Mouse (Mus musculus) lung, postnatal 14 days (tissue): ENCODE measurements around the gene Stk32b.

ENCODE experiments used
- DNase-seq: peaks from one replicate; pipeline ENCODE4 v3.0.0; 2021

Stk32b gene

DNA sequence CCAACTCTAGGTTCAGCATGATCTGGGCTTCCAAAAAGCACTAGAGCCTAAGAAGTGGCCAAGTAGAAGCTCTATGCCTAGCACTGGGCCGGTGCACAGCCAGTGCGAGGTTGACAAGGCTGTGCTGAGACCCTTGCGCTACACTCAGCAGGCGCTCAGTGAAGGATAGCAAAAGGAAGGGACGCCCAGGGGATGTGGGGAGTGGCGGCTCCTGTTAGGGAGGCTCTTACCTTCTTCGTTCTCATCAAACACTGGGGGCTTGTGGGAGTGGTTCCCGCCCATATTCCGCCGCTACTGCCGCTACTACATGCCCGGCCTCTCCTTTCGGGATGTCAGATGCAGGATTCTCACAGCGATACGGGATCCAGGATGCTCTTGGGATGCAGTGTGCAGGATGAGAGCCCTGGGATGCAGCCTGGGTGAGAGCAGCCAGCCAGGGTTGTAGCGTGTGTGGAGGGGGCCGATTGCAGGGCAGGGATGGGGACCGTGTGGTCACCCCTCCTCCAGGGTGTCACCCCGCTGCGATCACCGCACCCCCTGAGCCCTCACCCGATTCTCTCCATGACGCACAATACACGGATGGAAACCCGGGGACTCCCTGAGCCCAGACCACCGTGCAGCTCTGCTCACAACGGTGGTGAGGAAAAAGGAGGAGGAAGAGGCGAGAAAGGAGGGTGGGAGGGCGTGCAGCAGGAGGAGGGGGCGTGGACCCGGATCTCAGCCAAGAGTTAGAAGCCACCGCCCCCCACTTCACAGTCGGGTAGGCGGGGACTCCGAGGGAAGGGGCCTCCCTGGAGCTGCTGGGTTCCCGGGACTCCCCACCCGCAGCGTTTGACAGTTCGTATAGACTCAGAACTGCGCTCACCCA is at the start of gene Stk32b:
Gene Stk32b, minus strand, starts transcription at position 667 of the 868 bp plus-strand sequence.
- peak; percentile 19 for DNase-seq

DNA sequence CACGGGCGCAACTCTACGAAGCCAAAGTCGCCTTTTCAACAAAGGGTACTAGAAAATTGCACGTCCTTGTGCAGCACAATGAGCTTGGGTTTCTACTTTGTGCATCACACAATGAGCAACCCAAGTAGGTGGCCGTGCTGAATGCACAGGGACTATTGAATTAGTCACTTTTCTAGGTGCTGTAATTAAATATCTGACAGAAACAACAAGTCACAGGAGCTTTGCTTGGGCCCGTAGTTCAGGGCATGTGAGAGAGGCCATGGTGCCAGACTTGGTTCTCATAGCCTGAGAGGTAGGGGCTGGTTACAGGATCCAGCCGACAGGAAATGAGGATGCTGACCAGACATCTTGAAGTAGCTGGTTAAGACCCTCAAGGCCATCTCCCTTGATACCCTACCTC is 48.9 kb upstream of the Stk32b start:
- DNase-seq, result no peak

DNA sequence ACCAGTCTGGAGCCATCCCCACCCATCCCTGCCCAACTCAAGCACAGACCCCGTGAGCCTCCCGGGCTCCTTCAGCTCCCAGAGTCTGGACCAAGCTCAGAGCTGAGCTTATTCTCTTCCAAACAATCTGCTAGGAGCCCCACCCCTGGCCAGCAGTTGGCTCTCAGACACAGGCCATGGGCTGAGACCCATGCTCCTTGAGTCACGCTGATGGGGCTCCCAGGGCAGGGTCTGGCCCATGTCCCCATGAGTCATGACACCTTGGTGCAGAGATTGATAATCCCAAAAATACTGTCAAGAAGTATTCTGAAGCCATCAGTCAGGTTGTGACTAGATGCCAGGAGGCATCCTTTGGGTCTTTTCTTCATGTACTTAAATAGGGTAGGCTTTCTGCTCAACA is 45.1 kb upstream of the Stk32b start:
- no peak for DNase-seq

DNA sequence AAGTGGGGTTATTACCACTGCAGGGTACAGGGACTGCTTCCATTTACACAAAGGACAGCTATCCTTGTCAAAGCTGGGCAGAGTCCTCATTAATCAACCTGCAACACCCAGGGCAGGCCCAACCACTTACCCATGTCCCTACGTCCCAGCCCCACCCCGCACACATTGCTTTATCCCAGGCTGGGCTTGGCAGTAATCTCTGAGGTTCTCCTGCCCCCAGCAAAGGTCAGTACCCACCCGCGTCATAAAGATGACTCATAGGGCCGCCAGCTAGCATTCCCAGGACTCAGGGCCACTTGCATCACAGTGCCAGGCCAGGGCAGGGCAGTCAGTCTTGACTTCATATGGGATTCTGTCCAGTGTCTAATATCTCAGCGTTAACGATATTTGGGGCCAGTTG is 36.4 kb upstream of the Stk32b start:
- no peak for DNase-seq

DNA sequence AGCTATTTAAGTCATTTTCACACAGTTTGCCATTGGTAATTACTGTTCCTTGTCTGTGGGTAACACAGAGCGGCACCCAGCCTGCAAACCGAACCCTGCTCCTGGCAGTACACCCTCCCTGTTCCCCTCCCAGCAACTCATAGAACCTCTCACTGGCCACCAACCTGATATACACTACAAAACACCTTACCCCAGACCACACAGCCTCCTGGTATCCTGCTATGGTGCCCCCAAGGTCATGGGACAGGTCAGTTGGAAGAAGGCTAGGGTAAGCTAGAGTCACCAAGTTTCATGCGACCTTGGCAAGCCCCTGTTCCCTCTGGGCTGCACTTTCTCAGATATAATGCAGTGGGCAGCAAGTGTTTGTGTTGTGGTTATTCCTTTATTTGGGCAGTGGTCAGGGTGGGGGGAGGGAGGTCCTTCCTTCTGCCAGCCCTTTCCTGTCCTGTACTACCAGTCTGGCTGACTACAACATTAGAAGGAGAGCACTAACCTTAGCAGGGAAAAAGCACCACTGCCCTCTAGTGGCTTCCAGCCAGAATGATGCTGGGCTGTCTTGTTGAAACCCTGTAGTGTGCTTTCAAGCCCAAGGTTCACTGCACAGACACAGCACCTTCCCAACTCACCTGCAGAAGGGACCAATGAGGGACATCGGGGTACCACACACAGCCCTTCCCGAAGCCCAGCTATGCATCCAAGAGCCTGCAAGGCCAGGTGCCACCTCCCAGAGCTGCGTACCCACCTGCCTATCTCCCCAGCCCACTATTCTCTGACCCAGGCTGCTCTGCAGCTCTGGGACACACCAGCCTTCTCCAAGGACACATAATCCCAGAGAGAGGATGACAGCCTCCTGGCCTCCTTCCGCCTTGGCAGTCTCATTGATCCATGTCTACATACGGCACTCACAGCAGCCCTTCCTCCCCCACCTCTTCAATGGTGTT is 35.3 kb upstream of the Stk32b start:
- DNase-seq, result peak; percentile 71

DNA sequence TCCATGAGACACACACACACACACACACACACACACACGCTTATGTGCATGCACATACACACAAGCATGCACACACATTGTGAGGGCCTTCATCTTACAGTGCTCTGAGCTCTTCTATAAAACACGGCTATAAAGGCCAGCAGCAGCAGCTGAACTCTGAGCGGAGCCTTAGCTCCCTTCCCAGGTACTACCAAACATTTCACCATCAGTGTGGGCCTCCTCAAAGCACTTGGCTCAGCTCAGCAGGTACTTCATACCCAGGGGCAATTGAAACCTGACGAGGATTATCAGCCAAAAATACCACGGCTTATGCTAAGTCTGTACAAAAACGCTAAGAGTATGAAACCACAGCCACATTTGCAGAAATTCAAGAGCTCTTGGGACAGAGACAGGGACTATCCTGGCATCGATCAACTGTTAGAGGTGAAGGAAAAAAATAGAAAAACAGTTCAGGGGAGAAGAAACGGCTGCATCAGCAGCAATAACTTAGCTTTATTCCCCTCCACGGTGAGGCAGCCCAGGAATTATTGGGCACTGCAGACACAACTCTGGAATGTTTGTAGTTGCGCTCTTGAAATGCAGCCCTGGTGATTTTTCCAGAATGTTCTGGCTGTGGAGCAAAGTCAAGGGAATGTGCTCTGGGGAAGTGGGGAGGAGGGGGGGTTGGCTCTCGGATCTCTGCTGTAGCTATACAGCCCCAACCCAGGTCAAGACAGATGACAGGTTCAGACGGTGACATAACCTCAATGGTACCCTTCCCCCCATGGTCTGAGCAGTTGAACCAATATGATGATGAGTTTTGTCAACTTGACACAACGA is 27.1 kb upstream of the Stk32b start:
- no peak for DNase-seq

DNA sequence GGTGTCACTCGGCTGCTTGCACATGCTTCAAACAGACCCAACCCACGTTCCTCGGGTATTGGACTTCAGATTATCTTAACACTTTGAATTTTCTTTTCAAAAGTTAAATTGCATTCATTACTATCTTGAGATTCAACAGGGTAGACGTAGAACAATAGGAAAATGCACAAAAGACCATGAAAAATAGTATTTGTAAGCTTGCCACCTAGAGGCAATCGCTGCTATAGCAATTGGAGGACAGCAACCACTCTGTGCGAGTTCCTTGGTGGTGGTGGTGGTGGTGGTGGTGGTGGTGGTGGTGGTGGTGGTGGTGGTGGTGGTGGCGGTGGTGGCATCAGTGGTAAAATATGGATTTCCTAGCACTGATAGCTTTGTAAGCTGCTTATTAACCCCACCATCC is 19.2 kb upstream of the Stk32b start:
- DNase-seq, result no peak

DNA sequence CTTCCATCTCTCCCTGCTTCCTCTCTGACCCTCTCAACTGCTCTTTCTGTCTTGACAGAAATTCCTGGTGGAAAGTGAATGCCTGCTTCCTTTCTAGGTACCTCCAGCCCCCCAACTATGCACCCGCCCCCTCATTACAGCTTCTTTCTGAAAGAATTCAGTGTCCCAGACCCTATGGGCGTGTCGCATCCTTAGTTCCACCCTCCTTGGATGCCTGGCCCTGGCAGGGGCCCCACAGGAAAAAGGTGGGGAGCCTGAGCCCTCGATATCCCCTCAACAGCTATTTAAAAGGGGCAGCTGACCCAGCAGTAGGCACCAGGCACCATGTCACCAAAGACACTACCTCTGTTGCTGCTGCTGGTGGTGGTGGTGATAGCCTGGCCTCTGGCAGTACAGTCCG is 18.3 kb upstream of the Stk32b start, which contains the start of gene Cytl1:
Gene Cytl1, plus strand, starts transcription at position 296 of the 400 bp plus-strand sequence.
- no peak for DNase-seq

DNA sequence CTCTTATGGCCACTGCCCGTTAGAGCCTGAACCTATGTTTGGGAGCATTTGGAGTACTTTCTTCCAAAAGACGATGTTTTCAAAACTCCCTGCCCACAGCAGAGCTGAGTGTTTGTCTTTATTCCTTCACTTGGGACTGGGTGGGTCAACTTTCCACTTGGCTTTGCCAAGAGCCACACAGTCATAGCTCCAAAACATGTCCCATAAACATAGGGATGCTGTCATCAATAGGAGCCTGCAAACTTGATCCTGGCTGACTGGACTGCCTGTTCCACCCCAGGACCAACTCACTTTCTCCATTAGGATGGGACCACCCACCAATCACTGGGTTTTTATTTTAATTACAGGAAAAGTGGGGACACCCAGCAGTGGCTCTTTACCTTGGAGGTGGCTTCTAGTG is 13.8 kb upstream of the Stk32b start:
- no peak for DNase-seq

DNA sequence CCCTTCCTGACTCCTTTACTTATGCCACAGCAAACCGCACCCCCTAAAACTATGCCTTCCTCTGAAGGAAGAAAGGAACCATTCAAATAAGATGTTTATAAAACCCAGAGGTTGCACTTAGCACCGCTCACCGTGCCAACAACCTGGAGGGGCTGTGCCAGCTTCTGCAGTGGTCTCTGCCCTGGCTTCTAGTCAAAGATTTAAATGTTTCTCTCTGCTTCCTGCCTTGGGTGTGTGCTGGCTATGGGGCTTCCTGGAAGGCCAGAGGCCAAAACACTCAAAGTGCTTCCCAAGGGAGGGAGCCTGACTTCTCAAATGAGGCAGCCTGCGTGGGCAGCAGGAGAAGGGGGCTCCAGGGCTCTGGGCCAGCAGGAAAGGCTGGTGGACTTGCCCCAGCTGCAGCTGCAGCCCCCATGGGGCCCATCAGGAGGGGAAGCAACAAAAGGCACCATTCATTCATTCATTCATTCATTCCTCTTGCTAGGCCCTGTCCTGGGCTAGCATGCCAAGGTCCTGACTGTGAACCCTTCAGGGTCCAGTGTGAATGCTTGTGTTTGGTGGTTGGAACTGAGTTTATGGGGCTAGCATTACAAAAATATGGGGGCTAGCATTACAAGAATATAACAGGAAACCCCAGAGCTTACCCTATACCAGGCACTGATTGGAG is 8.4 kb upstream of the Stk32b start:
- DNase-seq, result no peak

DNA sequence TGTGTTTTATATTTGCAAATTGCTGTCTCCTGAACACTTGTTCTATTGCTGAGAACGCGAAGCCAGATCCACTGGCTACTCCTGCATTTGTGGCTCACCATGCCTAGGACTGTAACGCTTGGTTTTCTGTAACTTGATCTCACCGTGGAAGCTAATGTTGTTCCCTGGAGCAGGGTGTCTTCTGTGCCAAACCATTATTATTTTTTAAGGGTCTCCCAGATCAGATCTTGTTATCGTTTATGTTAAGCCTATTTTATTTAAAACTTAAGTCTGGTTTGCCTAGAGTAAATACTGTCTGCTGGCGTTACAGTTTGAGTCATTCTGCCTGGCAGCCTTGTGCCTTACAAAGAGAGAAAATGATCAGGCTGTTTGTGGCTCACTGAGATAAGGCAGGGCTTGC is 3.7 kb upstream of the Stk32b start:
- DNase-seq, result no peak

DNA sequence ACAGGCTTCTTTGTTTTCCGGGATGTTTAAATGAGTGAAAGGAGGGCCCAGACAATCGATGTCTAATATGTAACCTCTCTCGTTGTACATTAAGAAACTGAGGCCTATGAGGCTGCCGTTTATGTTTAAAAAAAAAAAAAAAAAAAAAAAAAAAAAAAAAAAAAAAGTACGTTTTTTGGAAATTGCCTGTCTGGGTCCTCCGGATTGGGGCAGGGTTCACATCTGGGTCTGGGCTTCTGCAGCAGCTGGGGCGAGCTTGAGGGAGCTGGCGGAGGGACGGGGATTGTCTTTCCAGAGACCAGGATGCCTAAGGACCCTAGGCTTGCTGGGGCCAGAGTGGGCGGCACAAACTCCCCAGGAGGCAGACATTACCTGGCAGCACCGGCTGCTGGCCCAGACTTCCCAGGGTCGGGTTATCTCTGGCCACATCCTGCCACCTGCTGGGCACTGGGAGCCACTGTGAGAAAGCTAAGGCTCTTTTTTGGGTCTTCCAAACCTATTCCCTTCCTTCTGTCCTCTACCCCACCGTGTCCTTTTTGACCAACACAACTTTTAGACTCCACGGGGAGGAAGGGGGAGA is 503 bp upstream of the Stk32b start:
- peak; percentile 36 for DNase-seq

DNA sequence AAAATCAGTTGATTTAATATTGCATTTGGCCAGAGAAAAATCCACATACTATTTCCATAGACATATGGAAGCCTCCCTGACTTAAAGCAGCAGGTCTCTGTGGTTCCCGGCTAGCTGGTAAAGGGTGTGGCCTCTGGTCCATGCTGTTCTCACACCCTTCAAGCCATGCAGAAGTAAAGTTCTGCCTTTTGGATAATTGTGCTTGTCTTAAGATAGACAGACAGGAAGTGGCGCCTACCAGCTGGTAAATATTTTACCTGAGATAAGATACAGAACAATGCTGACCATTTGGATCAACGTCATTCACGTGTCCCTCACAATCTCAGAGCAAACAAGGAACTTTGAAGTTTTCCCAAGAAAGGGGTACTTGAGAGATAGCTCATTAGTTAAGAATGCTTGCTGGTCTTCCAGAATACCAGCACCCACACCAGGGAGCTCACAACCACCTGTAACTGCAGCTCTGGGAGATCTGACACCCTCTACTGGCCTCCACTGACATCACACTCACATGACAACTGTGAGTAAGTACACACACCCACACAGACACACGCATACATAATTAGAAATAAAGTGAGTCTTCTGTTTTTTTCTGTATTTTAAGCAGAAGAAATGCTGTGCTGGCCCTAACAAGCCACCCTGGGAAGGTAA is 7.6 kb downstream of the Stk32b start:
- DNase-seq, result no peak

DNA sequence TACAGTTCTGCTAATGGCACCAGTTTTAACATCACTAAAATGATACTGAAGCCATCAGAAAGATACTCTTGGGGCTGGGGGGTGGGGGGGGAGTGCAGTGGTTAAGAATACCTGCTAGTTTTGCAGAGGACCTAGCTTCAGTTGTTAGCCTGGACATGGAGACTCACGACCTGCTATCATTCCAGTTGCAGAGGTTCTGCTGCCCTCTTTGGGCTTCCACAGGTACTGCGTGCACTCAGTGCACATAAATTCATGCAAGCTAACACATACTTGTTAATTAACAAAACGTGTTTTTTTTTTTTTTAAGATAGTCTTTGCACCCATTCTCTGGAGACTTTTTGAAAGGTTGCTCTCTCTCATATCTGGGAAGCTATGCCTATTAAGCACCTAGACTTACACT is 8.8 kb downstream of the Stk32b start:
- no peak for DNase-seq

DNA sequence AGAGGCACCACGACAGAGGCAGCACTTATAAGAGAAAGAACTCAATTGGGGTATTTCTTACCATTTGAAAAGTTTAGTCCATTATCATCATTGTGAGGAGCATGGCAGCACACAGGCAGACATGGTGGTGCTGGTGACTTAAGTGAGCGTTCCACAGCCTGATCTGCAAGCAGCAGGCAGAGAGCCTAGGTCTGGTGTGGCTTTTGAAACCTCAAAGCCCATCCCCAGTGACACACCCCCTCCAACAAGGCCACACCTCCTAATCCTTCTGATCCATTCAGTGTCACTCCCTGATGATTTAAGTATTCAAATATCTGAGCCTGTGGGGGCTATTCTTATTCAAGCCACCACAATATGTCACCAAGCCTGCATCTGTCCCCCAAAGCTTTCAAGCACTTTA is 12.0 kb downstream of the Stk32b start:
- DNase-seq, result no peak

DNA sequence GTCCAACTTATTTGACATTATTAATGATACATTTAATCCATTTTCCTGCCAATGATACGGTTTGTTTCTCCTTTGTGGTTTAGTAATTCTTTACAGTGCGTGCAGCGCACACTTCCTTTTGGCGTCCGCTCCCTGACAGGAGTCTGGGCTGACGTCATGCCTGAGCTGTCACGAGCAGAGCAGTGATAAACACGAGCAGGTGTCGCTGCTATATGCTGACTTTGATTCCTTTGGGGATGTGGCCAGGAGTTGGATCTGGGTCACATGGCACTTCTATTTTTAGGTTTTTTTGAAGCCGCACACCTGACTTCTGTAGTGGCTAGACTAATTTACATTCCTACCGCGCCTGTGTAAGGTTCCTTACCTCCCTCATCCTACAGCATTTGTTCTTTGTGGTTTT is 17.2 kb downstream of the Stk32b start:
- no peak for DNase-seq

DNA sequence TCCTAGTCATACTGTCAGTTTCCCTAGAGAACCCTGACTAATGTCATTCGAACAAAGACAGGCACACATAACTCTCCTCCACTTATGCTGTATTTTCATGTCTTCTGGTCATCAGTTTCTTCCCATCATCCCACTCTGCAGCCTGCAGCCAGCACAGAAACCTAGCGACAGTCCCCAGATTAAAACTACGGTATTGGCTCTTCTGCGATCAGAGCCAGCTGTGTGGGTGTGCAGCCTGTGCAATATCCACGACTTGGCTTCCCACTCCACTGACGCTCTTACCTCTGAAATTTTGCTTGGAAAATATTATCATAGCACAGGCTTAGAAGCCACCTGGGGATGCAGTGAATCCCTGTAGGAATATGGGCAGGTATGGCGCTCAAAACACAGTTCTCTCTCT is 19.7 kb downstream of the Stk32b start:
- DNase-seq, result no peak

DNA sequence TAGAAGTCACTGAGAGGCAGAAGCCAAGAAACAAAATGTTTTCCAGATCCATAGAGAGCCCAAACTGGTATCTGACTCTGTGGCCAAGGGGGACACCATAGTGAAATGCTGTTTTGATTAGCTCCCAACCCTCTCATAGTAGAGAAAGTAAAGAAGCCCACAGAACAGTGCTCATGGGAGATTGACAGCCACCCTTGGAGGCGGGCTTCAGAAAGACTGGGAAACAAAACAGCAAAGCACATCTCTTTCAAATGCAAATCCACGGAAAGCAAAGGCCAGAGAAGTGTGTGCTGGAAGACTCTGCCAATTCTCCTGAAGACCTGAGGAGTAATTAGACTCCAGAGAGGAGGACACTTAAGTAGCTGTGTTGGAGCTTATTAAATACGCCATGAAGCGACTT is 21.2 kb downstream of the Stk32b start:
- DNase-seq, result no peak

DNA sequence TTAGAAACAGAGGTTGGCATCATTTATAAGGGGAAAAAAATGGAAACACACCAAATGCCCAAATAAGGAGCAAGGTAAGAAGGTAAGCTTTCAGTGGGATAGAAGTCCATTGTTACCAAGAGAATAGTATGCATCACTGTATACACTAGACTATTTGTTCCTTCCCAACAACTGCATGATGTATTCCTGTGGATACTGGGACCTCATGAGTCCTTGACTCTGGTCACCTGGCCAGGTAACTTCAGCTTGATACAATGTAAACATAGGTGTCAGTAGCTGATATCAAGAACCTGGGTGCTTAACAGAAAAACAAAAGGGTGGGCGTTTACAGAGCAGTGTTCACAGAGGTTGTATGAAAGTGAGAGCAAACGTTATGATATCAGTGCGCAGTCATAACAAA is 24.2 kb downstream of the Stk32b start:
- DNase-seq, result no peak

DNA sequence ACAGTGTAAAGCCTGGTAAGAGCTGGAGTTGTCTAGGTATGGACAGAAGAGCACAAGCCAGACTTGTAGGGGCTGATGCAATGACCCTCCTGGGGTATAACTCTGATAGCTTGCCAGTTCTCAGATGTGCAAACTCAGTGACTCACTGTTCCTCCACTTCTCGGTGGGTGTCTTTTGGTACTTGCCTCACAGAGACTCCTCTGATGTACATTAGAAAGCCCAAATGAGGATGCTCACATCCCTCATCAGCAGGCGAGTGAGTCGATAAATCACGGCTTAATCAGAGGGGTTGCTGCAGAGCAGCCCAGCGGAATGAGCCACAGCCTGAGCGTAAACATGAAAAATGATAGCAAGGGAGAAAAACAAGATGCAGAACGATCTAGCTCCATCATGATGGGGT is 46.2 kb downstream of the Stk32b start:
- no peak for DNase-seq

DNA sequence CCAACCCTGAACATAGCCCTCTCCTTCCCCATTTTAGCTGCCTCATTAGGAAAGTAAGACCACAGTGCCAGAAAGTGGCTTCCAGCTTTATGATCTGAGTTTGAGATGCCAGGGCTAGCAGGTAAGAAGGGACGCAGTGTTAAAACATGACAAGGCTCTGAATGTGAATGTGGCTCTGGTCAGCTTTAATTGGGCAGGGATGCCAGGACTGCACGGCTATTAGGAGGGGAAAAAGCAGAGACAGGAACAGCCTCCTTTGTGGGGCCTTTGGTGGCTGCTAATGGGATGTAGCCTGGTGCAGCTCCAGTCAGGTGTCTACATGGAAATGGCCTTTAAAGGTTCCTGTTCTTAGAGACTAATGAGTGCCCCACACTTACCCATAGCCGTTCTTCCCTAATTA is 52.0 kb downstream of the Stk32b start:
- no peak for DNase-seq

DNA sequence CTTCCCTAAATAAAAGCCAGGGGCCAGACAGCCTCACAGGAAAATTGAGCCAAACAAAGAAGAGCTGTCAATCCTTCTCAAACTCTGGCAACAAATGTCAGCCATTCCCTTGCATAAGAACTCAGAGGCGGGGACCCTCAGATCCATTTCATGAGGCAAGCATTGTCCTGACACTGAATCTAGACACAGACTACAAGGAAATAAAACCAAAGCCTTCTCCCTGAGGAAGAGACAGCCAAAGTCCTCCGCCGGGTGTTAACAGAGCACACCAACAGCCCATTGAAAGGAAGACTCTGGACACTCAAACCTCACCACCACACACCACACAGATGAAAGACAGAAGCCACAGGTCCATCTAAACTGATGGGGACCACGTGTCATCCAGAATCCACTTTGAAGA is 57.8 kb downstream of the Stk32b start:
- DNase-seq, result no peak
